Mouse (Mus musculus) CH12.LX (cell line): Measurements from ENCODE around the gene Gemin2. TPM values are rescaled to one million over a fixed set of nuclear protein-coding genes. Genes with fewer than 3 reads are reported as not detected.

ENCODE experiments used
- DNase-seq: peaks from one replicate; pipeline ENCODE4 v3.0.0-alpha.2; 2013; ENCODE audit errors: extremely low read depth
- H3K27ac ChIP-seq: 2 replicates; pipeline ENCODE4 v1.5.1; 2012; ENCODE audit warnings: low read depth, mild to moderate bottlenecking, control low read depth, moderate library complexity; ENCODE audit not compliant: insufficient read depth
- H3K27me3 ChIP-seq: replicated peaks from 2 replicates; pipeline ENCODE3; 2012; ENCODE audit warnings: inconsistent platforms
- H3K36me3 ChIP-seq, 2 experiments: replicated peaks in 1 of 2; 2 replicates each; pipeline versions ENCODE3 to v1.6.1; 2012; ENCODE audit warnings: inconsistent platforms in 1 of 2, low read length in 1 of 2, mild to moderate bottlenecking in 1 of 2, mixed read lengths in 1 of 2, moderate library complexity in 1 of 2; ENCODE audit not compliant: control insufficient read depth in 1 of 2, insufficient read depth in 1 of 2
- H3K4me1 ChIP-seq, 2 experiments: 2 replicates each; pipeline ENCODE4 v1.6.1; 2012; ENCODE audit warnings: inconsistent platforms in 1 of 2, moderate library complexity in 1 of 2; ENCODE audit not compliant: insufficient read depth in 2 of 2, control insufficient read depth in 1 of 2
- H3K4me2 ChIP-seq: 2 replicates; pipeline ENCODE4 v1.6.1; 2012; ENCODE audit warnings: low read depth, mild to moderate bottlenecking, control low read depth; ENCODE audit not compliant: poor library complexity, insufficient read depth, severe bottlenecking
- H3K4me3 ChIP-seq, 3 experiments: fragments of 150-350 bp in 1 of 3; sonication (generic) in 1 of 3; replicated peaks in 1 of 3; 2 replicates each; pipeline versions ENCODE3 to v1.5.1; 2011 to 2012; ENCODE audit warnings: low read depth in 2 of 3, low read length in 2 of 3, mild to moderate bottlenecking in 2 of 3, moderate library complexity in 2 of 3, control low read depth in 1 of 3, improper control_type of control experiment in 1 of 3, inconsistent platforms in 1 of 3, mixed read lengths in 1 of 3; ENCODE audit not compliant: poor library complexity in 1 of 3
- H3K79me2 ChIP-seq: replicated peaks from 2 replicates; pipeline ENCODE4 v1.6.1; 2012; ENCODE audit warnings: mild to moderate bottlenecking, moderate library complexity; ENCODE audit not compliant: control insufficient read depth, poor library complexity, insufficient read depth, severe bottlenecking; ENCODE audit errors: extremely low read depth
- H3K9ac ChIP-seq: 2 replicates; pipeline ENCODE4 v1.6.1; 2012; ENCODE audit warnings: low read depth, mild to moderate bottlenecking, control low read depth, moderate library complexity; ENCODE audit not compliant: insufficient read depth
- H3K9me3 ChIP-seq: replicated peaks from 2 replicates; pipeline ENCODE3; 2012; ENCODE audit warnings: low read length, inconsistent platforms, mixed read lengths
- BHLHE40 ChIP-seq: IDR thresholded peaks from 2 replicates; pipeline ENCODE4 v1.6.1; 2011; ENCODE audit warnings: mild to moderate bottlenecking, low read depth, low read length, improper control_type of control experiment
- CHD1 ChIP-seq: IDR thresholded peaks from 2 replicates; pipeline ENCODE4 v1.6.1; 2012; ENCODE audit warnings: low read depth, low read length, improper control_type of control experiment, inconsistent platforms
- CHD2 ChIP-seq: IDR thresholded peaks from 2 replicates; pipeline ENCODE4 v1.6.1; 2011; ENCODE audit warnings: low read length, improper control_type of control experiment
- CTCF ChIP-seq, 2 experiments: IDR thresholded peaks in 1 of 2; conservative IDR thresholded peaks in 1 of 2; 2 replicates each; pipeline ENCODE4 v1.5.1; 2011 to 2012; ENCODE audit warnings: low read depth in 2 of 2, low read length in 2 of 2, improper control_type of control experiment in 1 of 2, inconsistent platforms in 1 of 2, mild to moderate bottlenecking in 1 of 2, moderate library complexity in 1 of 2
- E2F4 ChIP-seq: IDR thresholded peaks from 2 replicates; pipeline ENCODE4 v1.6.1; 2011; ENCODE audit warnings: low read depth, low read length, improper control_type of control experiment; ENCODE audit not compliant: insufficient replicate concordance
- ELF1 ChIP-seq: IDR thresholded peaks from 2 replicates; pipeline ENCODE4 v1.6.1; 2014; ENCODE audit warnings: low read depth, mild to moderate bottlenecking, inconsistent platforms, low read length, improper control_type of control experiment
- EP300 ChIP-seq: IDR thresholded peaks from 2 replicates; pipeline ENCODE4 v1.6.1; 2011; ENCODE audit warnings: low read length, improper control_type of control experiment
- ETS1 ChIP-seq: conservative IDR thresholded peaks from 2 replicates; pipeline ENCODE4 v1.6.1; 2012; ENCODE audit warnings: low read depth, mild to moderate bottlenecking, inconsistent platforms, low read length, improper control_type of control experiment, moderate library complexity
- GABPA ChIP-seq: IDR thresholded peaks from 2 replicates; pipeline ENCODE4 v1.6.1; 2012; ENCODE audit warnings: low read depth, low read length, improper control_type of control experiment, inconsistent platforms; ENCODE audit not compliant: insufficient replicate concordance
- HCFC1 ChIP-seq: IDR thresholded peaks from 2 replicates; pipeline ENCODE4 v1.6.1; 2012; ENCODE audit warnings: low read depth, mild to moderate bottlenecking, inconsistent platforms, low read length, improper control_type of control experiment
- IRF4 ChIP-seq: IDR thresholded peaks from 2 replicates; pipeline ENCODE4 v1.6.1; 2014; ENCODE audit warnings: low read depth, mild to moderate bottlenecking, inconsistent platforms, low read length, improper control_type of control experiment
- JUN ChIP-seq: IDR thresholded peaks from 2 replicates; pipeline ENCODE4 v1.6.1; 2011; ENCODE audit warnings: low read depth, mild to moderate bottlenecking, low read length, improper control_type of control experiment, moderate library complexity; ENCODE audit not compliant: insufficient read depth
- JUND ChIP-seq: conservative IDR thresholded peaks from 2 replicates; pipeline ENCODE4 v1.6.1; 2011; ENCODE audit warnings: low read depth, low read length, improper control_type of control experiment
- KAT2A ChIP-seq: IDR thresholded peaks from 2 replicates; pipeline ENCODE4 v1.6.1; 2012; ENCODE audit warnings: low read length, improper control_type of control experiment, inconsistent platforms; ENCODE audit not compliant: insufficient replicate concordance
- MAFK ChIP-seq: IDR thresholded peaks from 2 replicates; pipeline ENCODE4 v1.6.1; 2011; ENCODE audit warnings: low read length, improper control_type of control experiment; ENCODE audit not compliant: insufficient replicate concordance
- MAX ChIP-seq: IDR thresholded peaks from 2 replicates; pipeline ENCODE4 v1.6.1; 2011; ENCODE audit warnings: low read length, improper control_type of control experiment
- MAZ ChIP-seq: IDR thresholded peaks from 2 replicates; pipeline ENCODE4 v1.6.1; 2012; ENCODE audit warnings: low read depth, mild to moderate bottlenecking, inconsistent platforms, low read length, improper control_type of control experiment, moderate library complexity
- MEF2A ChIP-seq: IDR thresholded peaks from 2 replicates; pipeline ENCODE4 v1.6.1; 2014; ENCODE audit warnings: low read depth, mild to moderate bottlenecking, inconsistent platforms, low read length, improper control_type of control experiment, borderline replicate concordance
- MXI1 ChIP-seq: IDR thresholded peaks from 2 replicates; pipeline ENCODE4 v1.6.1; 2011; ENCODE audit warnings: mild to moderate bottlenecking, low read depth, low read length, improper control_type of control experiment
- MYC ChIP-seq: IDR thresholded peaks from 2 replicates; pipeline ENCODE4 v1.6.1; 2011; ENCODE audit warnings: low read depth, mild to moderate bottlenecking, improper control_type of control experiment, low read length
- NELFE ChIP-seq: IDR thresholded peaks from 2 replicates; pipeline ENCODE4 v1.6.1; 2011; ENCODE audit warnings: low read depth, low read length, improper control_type of control experiment
- NRF1 ChIP-seq: IDR thresholded peaks from 2 replicates; pipeline ENCODE4 v1.6.1; 2014; ENCODE audit warnings: low read depth, mild to moderate bottlenecking, inconsistent platforms, low read length, improper control_type of control experiment, moderate library complexity
- PAX5 ChIP-seq: IDR thresholded peaks from 2 replicates; pipeline ENCODE4 v1.6.1; 2012; ENCODE audit warnings: low read length, inconsistent platforms, mixed read lengths
- POLR2A ChIP-seq: IDR thresholded peaks from 2 replicates; pipeline ENCODE4 v1.6.1; 2011; ENCODE audit warnings: low read depth, mild to moderate bottlenecking, improper control_type of control experiment, low read length
- POLR2AphosphoS2 ChIP-seq: IDR thresholded peaks from 2 replicates; pipeline ENCODE4 v1.6.1; 2011; ENCODE audit warnings: low read depth, low read length, improper control_type of control experiment
- RCOR1 ChIP-seq: conservative IDR thresholded peaks from 2 replicates; pipeline ENCODE4 v1.6.1; 2012; ENCODE audit warnings: low read depth, mild to moderate bottlenecking, inconsistent platforms, low read length, improper control_type of control experiment
- SIN3A ChIP-seq: IDR thresholded peaks from 2 replicates; pipeline ENCODE4 v1.6.1; 2012; ENCODE audit warnings: low read length, improper control_type of control experiment, inconsistent platforms
- SMC3 ChIP-seq: IDR thresholded peaks from 2 replicates; pipeline ENCODE4 v1.6.1; 2011; ENCODE audit warnings: low read depth, low read length, improper control_type of control experiment
- TBP ChIP-seq: conservative IDR thresholded peaks from 2 replicates; pipeline ENCODE4 v1.6.1; 2011; ENCODE audit warnings: low read depth, low read length, improper control_type of control experiment
- TCF12 ChIP-seq: IDR thresholded peaks from 2 replicates; pipeline ENCODE4 v1.6.1; 2014; ENCODE audit warnings: low read depth, mild to moderate bottlenecking, inconsistent platforms, low read length, improper control_type of control experiment
- UBTF ChIP-seq: IDR thresholded peaks from 2 replicates; pipeline ENCODE4 v1.6.1; 2012; ENCODE audit warnings: low read depth, mild to moderate bottlenecking, inconsistent platforms, low read length, improper control_type of control experiment, moderate library complexity
- USF1 ChIP-seq: IDR thresholded peaks from 2 replicates; pipeline ENCODE4 v1.6.1; 2014; ENCODE audit warnings: low read depth, mild to moderate bottlenecking, inconsistent platforms, low read length, improper control_type of control experiment
- USF2 ChIP-seq: conservative IDR thresholded peaks from 2 replicates; pipeline ENCODE4 v1.6.1; 2011; ENCODE audit warnings: low read depth, low read length, improper control_type of control experiment
- ZC3H11A ChIP-seq: IDR thresholded peaks from 2 replicates; pipeline ENCODE4 v1.6.1; 2012; ENCODE audit warnings: low read depth, mild to moderate bottlenecking, inconsistent platforms, low read length, improper control_type of control experiment
- ZKSCAN1 ChIP-seq: IDR thresholded peaks from 2 replicates; pipeline ENCODE4 v1.6.1; 2012; ENCODE audit warnings: low read depth, inconsistent platforms, low read length, improper control_type of control experiment, borderline replicate concordance
- ZMIZ1 ChIP-seq: IDR thresholded peaks from 2 replicates; pipeline ENCODE4 v1.6.1; 2012; ENCODE audit warnings: low read depth, mild to moderate bottlenecking, inconsistent platforms, low read length, improper control_type of control experiment
- ZNF384 ChIP-seq: IDR thresholded peaks from 2 replicates; pipeline ENCODE4 v1.6.1; 2012; ENCODE audit warnings: low read depth, low read length, improper control_type of control experiment, inconsistent platforms
- dilution Hi-C: fragments of 300-500 bp; cut with MboI; formaldehyde crosslinking; loops from 2 replicates; pipeline ENCODE4 v1.14.3; 2020; ENCODE audit warnings: low sequenced_read_pairs; ENCODE audit not compliant: extremely low pct_unique_long_range_greater_than_20kb, extremely low pct_ligation_motif_present
- in situ Hi-C: fragments of 300-500 bp; cut with MboI; formaldehyde crosslinking; loops from 3 replicates; pipeline ENCODE4 v1.14.3; 2019; ENCODE audit warnings: low sequenced_read_pairs, low pct_ligation_motif_present, low pct_unique_long_range_greater_than_20kb, mixed read lengths
- polyA plus RNA-seq: library from polyadenylated mRNA; unstranded; fragments of >175 nt; gene quantifications from 2 replicates; pipeline ENCODE4 v1.2.1, GENCODE M21; 2012; ENCODE audit warnings: low read depth; ENCODE audit not compliant: insufficient read length
- total RNA-seq, 2 experiments: library from RNA; depleted of rRNA; stranded (reverse); fragments of 300-350 nt in 1 of 2; fragments of >200 nt in 1 of 2; gene quantifications; 2 replicates each; pipeline ENCODE4 v1.2.3; 2012 to 2014

The Gemin2 gene
- total and polyA plus RNA-seq, 3 experiments: 19.6 to 36.7 (median 23.8) TPM

DNA sequence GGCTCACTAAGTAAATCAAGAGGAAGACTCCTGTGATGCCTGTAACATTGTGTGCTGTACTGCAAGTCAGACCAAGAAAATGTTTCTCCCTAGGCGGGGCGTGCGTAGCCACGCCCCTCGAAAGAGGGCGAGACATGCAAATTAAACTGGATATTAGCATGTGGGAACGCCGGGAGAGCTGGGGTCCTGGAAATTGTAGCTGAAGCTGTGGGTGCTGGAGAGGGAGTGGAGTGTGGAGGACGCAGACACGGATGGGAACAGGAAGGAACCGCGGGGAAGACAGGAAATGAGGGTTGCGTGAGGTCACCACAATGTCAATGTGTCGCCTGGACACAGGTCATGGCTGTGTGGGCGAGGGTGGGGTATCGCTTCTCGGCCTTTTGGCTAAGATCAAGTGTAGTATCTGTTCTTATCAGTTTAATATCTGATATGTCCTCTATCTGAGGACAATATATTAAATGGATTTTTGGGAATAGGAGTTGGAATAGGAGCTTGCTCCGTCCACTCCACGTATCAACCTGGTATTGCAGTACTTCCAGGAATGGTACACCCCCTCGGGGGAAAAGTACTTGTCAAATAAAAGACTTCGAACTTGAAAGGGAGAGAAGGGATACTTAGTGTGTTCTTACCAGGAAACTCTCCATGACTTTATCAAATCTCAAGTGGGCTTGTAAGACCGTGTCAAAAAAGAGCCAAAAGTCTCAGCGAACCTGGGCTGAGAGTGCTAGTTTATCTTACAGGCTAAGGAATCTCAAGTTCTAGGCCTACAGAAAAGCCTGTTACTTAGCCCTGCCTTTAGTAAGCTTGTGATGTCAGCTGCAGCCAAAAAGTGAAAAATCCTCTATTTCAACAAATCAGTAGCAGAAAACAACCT lies 27.0 kb downstream of the Gemin2 start:
- H3K36me3 ChIP-seq: peaks cover 17 to 29% of the 10 kb centered on the region in 2 experiments
- dilution Hi-C loops (no loop called here), in situ Hi-C loops (no loop called here)
- peak overlapping the region; percentile 8 for H3K9ac ChIP-seq
- no peaks in the 10 kb centered on the region for H3K27me3 ChIP-seq
- H3K79me2 ChIP-seq: no peaks in the 10 kb centered on the region
- H3K4me3 ChIP-seq: peak overlapping the region in 2 of 3 experiments; percentile 24 to 28
- no peaks in the 10 kb centered on the region for H3K9me3 ChIP-seq
- DNase-seq: peak; percentile 99
- H3K4me1 ChIP-seq: peaks cover 5 to 36% of the 10 kb centered on the region in 2 experiments; a peak in 3 of 4 replicates
- peak overlapping the region; percentile 93 for H3K27ac ChIP-seq
- H3K4me2 ChIP-seq: peak overlapping the region; percentile 63; the same call in 1 of the 2 replicates
- no peak for TF ChIP-seq MYC
- TF ChIP-seq MEF2A: peak; percentile 86
- peak; percentile 82 for TF ChIP-seq HCFC1
- TF ChIP-seq BHLHE40: 0 out of 2 replicates have a peak, but pooled peaks have one; percentile 37
- no peak; the same call in 1 of the 2 replicates for TF ChIP-seq ZC3H11A
- peak; percentile 99 for TF ChIP-seq RCOR1
- peak; percentile 89 for TF ChIP-seq CHD2
- peak; percentile 44 for TF ChIP-seq EP300
- TF ChIP-seq MAX: no peak
- 0 out of 2 replicates have a peak, but pooled peaks have one; percentile 74 for TF ChIP-seq KAT2A
- TF ChIP-seq NELFE: peak; percentile 99
- peak; percentile 62 for TF ChIP-seq JUND
- TF ChIP-seq ELF1: peak; percentile 33; the same call in 1 of the 2 replicates
- TF ChIP-seq ETS1: peak; percentile 97
- TF ChIP-seq POLR2A: peak; percentile 98
- TF ChIP-seq IRF4: peak; percentile 78
- TF ChIP-seq ZMIZ1: peak; percentile 100
- no peak for TF ChIP-seq SMC3
- no peak; the same call in 1 of the 2 replicates for TF ChIP-seq ZKSCAN1
- no peak for TF ChIP-seq CTCF (conservative IDR thresholded peaks at IDR 0.05 in 1 of 2, IDR thresholded peaks at IDR 0.05 in 1 of 2; ENCODE audit: low read depth in 2 of 2, low read length in 2 of 2)
- TF ChIP-seq E2F4: 0 out of 2 replicates have a peak, but pooled peaks have one; percentile 80
- peak; percentile 72; the same call in 1 of the 2 replicates for TF ChIP-seq MXI1
- no peak; the same call in 1 of the 2 replicates for TF ChIP-seq GABPA
- TF ChIP-seq UBTF: no peak; the same call in 1 of the 2 replicates
- TF ChIP-seq TCF12: peak; percentile 89
- TF ChIP-seq USF2: peak; percentile 36
- no peak for TF ChIP-seq PAX5
- peak; percentile 61 for TF ChIP-seq ZNF384
- peak; percentile 27 for TF ChIP-seq JUN
- TF ChIP-seq MAZ: peak; percentile 98; the same call in 1 of the 2 replicates
- TF ChIP-seq TBP: peak; percentile 99
- peak; percentile 100 for TF ChIP-seq POLR2AphosphoS2
- TF ChIP-seq NRF1: peak; percentile 53
- peak; percentile 86 for TF ChIP-seq MAFK
- no peak for TF ChIP-seq USF1
- peak; percentile 97 for TF ChIP-seq SIN3A
- TF ChIP-seq CHD1: no peak
